Mouse (Mus musculus) left cerebral cortex, adult 2 months (tissue): Measurements from ENCODE around the gene Tbx3. TPM values are rescaled to one million over a fixed set of nuclear protein-coding genes. Genes with fewer than 3 reads are reported as not detected.

Source experiments
- DNase-seq, 2 experiments: peaks; one replicate each; pipeline ENCODE4 v3.0.0; 2021 to 2022; ENCODE audit warnings: low spot score in 2 of 2, mixed read lengths in 1 of 2; ENCODE audit errors: extremely low spot score in 1 of 2
- H3K27ac ChIP-seq: fragments of 200-600 bp; 2 replicates; pipeline ENCODE4 v1.8.1; 2022
- H3K4me3 ChIP-seq: fragments of 200-600 bp; 2 replicates; pipeline ENCODE4 v1.8.1; 2022
- CTCF ChIP-seq: fragments of 200-600 bp; IDR thresholded peaks from 2 replicates; pipeline ENCODE4 v1.8.1; 2022; ENCODE audit warnings: antibody characterized with exemption, mild to moderate bottlenecking, moderate library complexity
- intact Hi-C: fragments of 180-260 bp; cut with DNase I; formaldehyde crosslinking; loops from one replicate; pipeline ENCODE4 v1.15.1; 2025
- total RNA-seq, 2 experiments: library from RNA; stranded (reverse); gene quantifications; 2 replicates each; pipeline ENCODE4 v1.2.3; 2021

Tbx3 gene
- total RNA-seq, 2 experiments from 2014 or later = 3.1 to 5.5 TPM

DNA sequence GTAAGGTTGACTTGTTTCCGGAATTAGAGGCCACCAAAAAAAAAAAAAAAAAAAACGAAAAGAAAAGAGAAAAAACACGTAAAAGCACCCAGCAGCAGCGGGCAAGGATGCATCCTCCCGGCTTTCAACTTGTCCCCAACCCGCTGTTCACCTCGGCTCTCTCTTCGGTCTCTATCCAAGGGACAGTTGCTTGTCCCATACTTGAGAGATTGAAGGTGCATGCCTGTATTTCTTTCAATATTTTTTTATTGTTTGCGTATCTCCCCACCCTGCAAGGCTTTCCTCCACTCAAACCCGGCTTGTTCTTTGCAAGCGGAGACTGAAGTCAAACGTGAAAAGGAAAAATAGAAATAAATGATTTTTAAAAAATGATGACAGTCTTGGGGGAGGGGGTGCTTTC lies 7.7 kb upstream of the Tbx3 start:
- intact Hi-C loops = no loop called here
- DNase-seq = no peak
- Histone ChIP-seq H3K27ac (no peak overlapping the region), H3K4me3 (no peak overlapping the region)
- no peak for TF ChIP-seq CTCF

DNA sequence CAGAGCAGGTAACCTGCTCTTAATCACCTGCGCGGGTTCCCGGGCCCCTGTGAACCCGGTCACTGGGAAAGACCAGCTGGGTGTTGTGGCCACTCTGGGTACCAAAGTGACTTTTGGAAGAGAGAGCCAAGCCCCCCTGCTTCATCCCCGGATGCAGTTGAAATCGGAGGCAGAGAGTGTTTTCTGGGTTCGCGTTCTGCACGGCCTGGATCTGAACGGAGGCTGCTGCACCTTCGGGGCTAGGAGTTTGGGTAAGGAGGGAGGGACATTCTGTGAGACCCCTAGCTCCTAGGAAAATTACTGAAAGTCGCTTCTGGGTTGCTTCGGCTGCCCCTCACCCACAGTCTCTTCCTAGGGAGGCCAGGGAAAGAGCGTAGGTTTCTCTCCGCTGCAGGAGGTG lies 7.2 kb upstream of the Tbx3 start:
- no peak for DNase-seq
- Histone ChIP-seq H3K4me3 (no peak overlapping the region), H3K27ac (no peak overlapping the region)
- intact Hi-C loops = no loop called here
- no peak for TF ChIP-seq CTCF

DNA sequence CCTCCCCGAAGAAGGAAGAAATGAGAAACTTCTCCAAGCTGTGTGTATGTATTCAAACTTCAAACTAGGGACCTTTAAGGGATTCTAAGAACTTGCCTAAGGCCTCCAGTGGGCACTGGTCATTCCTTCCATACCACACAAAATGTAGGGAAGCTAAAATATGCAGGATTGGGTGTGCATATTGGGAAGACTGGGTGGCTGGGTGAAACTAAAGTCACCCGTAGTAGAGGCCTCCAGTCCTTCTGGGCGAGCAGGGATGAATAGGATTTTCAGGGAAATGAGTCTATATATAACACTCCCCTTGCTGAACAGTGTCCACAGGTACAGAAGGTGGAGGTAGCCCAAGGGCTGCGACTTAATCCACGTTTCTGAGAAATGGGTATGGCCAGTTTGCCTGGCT lies 6.7 kb upstream of the Tbx3 start:
- TF ChIP-seq CTCF = no peak
- Histone ChIP-seq H3K27ac (no peak overlapping the region), H3K4me3 (no peak overlapping the region)
- intact Hi-C loops = no loop called here
- DNase-seq = no peak

DNA sequence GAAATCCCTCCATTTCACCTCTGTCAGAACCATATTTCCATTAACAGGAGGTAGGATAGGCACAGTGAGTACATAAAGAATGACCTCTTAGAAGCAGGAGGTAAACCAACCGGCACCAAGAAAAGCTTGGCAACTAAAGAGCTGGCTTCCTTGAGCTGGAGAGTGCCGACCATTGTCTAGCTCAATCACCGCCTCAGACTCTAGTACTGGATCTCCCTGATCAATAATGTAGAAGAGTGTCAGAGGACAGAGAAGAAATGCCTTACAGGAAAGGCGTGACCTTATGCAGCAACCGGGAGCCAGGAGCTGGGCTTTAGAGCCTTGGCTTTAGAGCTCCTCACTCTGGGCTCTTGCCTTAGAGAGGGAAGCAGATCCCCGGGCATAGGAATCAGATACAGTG lies 4.7 kb upstream of the Tbx3 start:
- Histone ChIP-seq H3K4me3 (no peak overlapping the region), H3K27ac (no peak overlapping the region)
- DNase-seq = no peak
- intact Hi-C loops = no loop called here
- TF ChIP-seq CTCF = no peak

GRCm38 (mm10) chr5:119667356-119667940 lies 3.0 kb upstream of the Tbx3 start:
- H3K27ac ChIP-seq = no peak overlapping the region
- intact Hi-C loops = no loop called here
- TF ChIP-seq CTCF = no peak
- H3K4me3 ChIP-seq = no peak overlapping the region
- no peak for DNase-seq

GRCm38 (mm10) chr5:119668191-119668912 lies 2.1 kb upstream of the Tbx3 start:
- intact Hi-C loops = no loop called here
- no peak overlapping the region for H3K27ac ChIP-seq
- H3K4me3 ChIP-seq = no peak overlapping the region
- no peak for TF ChIP-seq CTCF
- DNase-seq = no peak

DNA sequence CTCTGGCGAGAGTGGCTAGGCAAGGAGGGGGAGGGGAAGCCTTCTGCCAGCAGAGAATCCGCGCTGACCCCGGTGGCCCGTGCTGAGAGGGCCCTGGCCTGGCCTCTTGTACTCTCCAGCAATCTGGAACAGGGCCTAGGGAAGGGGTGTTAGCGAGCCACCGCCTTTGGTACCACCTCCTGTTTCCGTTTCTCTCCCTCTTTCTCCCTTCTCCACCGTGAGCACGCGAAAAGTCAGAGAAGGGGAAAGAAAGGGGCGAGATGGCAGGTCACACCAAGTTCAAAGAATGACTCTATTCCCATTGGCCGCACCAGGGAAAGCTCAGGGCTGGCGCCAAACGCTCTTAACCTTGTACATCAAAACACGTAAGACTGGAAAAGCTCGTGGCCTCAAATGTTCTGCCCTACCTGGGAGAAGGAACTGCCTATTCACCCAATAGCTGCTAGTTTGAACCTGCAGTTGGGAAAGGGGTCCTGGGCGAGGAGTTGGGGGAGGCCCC lies 1.5 kb upstream of the Tbx3 start:
- intact Hi-C loops = no loop called here
- no peak overlapping the region for H3K4me3 ChIP-seq
- TF ChIP-seq CTCF = no peak
- no peak for DNase-seq
- no peak overlapping the region for H3K27ac ChIP-seq

GRCm38 (mm10) chr5:119669741-119670565 lies 516 bp upstream of the Tbx3 start:
- no peak for TF ChIP-seq CTCF
- peak; percentile 31 to 35 for DNase-seq
- Histone ChIP-seq H3K27ac (peak overlapping the region; percentile 64), H3K4me3 (peak overlapping the region; percentile 18)
- intact Hi-C loops = loop anchor here (5.0 kb wide), 2 partner anchors 167 to 767 kb away; no protein-coding TSS in a partner anchor

GRCm38 (mm10) chr5:119671124-119671801 lies 794 bp downstream of the Tbx3 start:
- intact Hi-C loops = loop anchor here (5.0 kb wide), 2 partner anchors 166 to 766 kb away; no protein-coding TSS in a partner anchor
- Histone ChIP-seq H3K4me3 (peak overlapping the region; percentile 40), H3K27ac (peak overlapping the region; percentile 47)
- TF ChIP-seq CTCF = no peak
- DNase-seq = no peak

GRCm38 (mm10) chr5:119671965-119672347 lies 1.5 kb downstream of the Tbx3 start:
- intact Hi-C loops = loop anchor here (5.0 kb wide), 2 partner anchors 165 to 765 kb away; no protein-coding TSS in a partner anchor
- TF ChIP-seq CTCF = no peak
- Histone ChIP-seq H3K27ac (peak overlapping the region; percentile 10), H3K4me3 (peak overlapping the region; percentile 40)
- no peak for DNase-seq

GRCm38 (mm10) chr5:119672348-119672983 lies 2.0 kb downstream of the Tbx3 start:
- peak overlapping the region; percentile 40 for H3K4me3 ChIP-seq
- peak overlapping the region; percentile 10 for H3K27ac ChIP-seq
- intact Hi-C loops = loop anchor here (5.0 kb wide), 2 partner anchors 165 to 765 kb away; no protein-coding TSS in a partner anchor
- TF ChIP-seq CTCF = no peak
- DNase-seq = no peak
